Mouse (Mus musculus) adrenal gland, postnatal 14 days (tissue): ENCODE results near the gene Spata20. TPM values are rescaled to one million over a fixed set of nuclear protein-coding genes. Genes with fewer than 3 reads are reported as not detected.

ENCODE experiments used
- DNase-seq: peaks from one replicate; pipeline ENCODE4 v3.0.0; 2021; ENCODE audit warnings: mixed read lengths
- total RNA-seq: library from RNA; stranded (reverse); gene quantifications from 2 replicates; pipeline ENCODE4 v1.2.3, GENCODE M21; 2021

Spata20 gene
- total RNA-seq, 1 experiment from 2014 or later, result not detected

DNA sequence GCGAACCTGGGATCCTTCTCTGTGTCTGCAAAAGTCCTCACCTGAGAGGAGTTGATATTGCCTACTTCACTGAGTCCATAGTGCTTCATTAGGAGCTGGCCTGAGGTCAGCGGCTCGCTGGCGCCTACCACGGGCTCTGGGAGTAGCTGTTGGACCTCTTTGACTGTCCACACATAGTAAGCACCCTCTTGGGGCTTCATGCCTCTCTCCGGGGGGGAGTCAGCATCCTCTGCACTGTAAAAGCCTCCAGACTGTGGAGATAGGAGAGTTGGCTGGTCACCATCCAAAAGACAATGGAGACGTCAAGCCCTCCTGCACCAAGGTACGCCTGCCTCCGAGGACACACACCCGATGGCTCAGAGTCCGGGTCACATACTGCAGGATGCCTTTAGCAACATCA, 3.2 kb downstream of the Spata20 start:
- DNase-seq, result no peak

- DNase-seq, result no peak
Measured at GRCm38 (mm10) chr11:94481963-94482362, 4.0 kb downstream of the Spata20 start.

DNA sequence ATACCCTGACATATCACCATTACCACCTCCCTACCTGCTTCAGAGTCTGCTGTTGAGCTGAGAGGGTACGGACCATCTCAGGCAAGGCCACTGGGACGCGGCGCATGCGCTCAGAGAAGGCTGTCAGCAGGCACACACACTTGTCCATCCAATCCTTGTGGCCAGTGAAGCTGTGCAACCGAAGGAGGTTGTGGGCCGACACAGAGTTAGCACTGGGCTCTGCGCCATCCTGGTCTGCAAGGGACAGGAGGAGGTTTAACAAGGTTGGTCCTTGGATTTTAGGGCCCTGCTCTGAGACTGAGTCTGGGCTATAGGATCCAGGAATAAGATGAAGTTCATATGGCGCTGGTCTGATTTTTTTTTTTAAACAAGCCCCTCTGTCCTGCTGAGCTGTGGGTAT, 5.6 kb downstream of the Spata20 start:
- no peak for DNase-seq

DNA sequence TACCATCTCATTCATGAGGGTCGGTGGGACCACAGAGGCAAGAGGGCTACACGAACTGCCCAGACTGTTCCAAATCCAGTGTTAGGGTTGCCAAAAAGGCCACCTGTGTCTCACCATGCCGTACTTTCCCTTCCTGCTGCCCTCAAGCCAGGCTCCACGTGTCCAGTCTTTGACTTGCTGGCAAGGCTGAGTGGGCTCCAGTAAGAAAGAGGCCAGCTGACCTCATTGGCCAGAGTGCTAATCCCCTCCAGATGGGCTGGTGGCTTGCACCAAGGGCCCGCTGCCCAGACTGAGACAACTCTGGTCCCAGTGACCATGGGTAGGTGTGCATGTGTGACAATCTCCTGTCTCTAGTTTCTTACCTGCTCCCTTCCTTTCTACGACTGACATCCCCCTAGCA, 8.3 kb downstream of the Spata20 start:
- no peak for DNase-seq

DNA sequence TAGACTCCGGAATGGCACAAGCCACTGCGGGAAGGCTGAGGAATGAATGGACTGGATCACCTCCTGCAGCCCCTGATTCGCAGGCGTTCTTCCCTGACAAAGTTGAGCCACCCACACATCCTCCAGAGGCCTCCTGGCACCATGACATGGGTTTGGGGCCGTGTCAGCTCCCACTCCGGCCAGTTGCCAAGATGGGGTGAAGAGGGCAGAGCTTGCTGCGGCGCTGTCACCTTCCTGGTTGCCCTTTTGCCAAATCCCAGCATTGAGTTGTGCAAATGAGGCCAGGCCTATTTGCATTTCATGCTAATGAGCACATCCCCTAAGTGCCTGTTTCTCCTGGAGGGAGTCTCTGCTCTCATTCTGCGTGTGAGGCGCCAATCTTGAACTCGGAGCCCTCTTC, 10.3 kb downstream of the Spata20 start:
- no peak for DNase-seq

GRCm38 (mm10) chr11:94474544-94474910, 11.5 kb downstream of the Spata20 start:
- no peak for DNase-seq

GRCm38 (mm10) chr11:94473707-94474543, 12.1 kb downstream of the Spata20 start, which contains the start of gene Cacna1g:
Gene Cacna1g, minus strand, starts transcription at chr11:94474198.
- DNase-seq, result peak; percentile 95

GRCm38 (mm10) chr11:94472916-94473706, 12.9 kb downstream of the Spata20 start:
- DNase-seq, result no peak

GRCm38 (mm10) chr11:94472585-94472915, 13.4 kb downstream of the Spata20 start:
- DNase-seq, result no peak

DNA sequence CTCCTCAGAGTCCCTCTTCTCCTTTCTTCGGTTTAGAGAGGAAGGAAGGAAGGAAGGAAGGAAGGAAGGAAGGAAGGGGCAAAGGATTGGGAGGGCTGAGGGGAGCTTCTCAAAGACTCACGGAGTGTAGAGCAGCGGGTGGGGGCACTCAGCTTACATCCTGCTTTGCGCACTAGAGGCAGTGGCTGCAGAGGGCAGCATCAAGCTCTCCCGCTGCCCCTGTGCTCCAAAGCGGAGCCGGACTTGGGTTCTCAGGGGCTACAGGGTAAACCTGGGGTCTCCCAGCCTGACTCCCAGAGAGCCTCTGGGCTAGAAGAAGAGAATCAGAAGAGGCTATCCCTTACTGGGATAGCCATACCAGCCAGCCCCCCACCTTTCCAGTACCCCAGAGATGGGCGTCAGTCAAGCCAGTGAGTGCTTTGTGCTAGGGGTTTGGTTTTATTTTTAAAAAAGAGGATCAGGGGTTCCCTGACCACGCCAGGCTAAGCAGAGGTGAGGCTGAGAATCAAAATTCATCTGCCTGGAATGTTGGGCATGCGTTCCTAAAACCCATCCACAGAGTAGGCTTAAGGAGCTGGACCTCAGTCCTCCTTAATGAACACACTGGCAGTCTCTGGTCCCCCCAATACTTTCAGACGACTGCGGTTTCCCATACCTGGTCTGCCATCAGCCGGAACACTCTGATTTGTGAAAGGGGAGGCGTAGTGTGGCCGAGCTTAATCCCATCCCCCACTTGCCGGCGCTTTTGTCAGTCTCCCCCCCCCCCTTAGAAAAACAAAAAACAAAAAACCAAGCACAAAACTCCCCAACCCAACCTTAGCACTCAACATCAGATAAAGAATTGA, 14.0 kb downstream of the Spata20 start:
- no peak for DNase-seq

DNA sequence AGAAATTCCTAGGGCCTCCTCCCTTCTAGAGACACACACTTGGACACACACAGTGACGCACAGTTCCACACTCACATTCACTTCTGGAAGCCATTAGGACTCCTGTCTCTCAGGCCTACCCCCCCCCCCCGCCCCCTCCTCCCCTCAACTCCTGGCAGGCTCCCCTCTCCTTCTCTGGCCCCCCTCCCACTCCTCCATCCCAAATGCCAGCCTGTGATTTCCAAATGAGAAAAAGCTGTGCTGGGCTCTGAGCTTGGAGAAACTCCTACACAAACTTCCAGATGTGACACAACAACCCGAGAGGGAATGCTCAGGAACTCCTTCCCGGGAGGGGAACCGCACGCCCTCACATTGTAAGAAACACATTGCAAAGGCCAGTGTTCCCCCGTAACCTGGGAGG, 15.6 kb downstream of the Spata20 start:
- DNase-seq, result no peak

DNA sequence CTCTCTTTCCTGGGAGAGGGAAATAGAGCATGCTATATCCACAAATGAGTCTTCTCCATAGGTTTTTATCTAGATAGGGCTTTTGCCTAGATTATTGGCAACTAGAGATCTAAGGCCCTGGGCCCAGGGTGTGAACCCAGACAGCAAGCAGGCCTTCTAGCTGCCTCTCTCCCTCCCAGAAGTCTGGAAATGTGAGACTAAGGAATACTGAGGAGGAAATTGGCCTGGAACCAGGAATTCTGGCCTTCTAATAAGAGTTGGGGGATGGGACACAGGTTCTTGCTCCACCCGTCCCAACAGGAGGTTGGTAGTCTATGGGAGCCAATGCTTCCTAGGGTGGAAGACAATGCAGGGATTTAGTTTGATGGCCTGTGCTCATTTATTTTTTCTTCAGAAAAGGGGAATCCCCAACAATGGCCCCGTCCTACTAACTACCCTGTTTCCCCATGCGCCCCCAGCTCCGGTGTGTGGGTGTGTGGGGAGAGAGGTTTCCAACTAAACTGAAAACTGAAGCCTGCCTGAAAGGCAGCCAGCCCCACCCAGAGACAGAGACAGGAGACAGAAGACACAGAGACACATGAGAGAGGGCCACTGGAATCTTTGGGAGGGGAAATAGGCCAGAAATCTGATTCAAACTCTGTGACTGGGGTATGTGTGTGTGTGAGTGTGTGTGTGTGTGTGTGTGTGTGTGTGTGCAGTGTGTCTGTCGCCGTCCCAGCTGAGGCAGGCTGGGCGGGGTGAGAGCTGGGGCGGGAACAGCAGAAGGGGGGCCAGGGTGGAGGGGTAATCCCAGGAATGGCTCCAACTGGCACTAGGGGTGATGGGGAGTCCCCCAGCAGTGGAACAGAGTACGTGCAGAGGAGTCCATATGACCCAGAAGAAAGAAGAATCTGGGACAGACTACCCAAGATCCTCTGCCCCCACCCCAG, 16.6 kb downstream of the Spata20 start:
- DNase-seq, result no peak

GRCm38 (mm10) chr11:94468582-94469064, 17.4 kb downstream of the Spata20 start:
- DNase-seq, result no peak

- DNase-seq, result no peak
Measured at GRCm38 (mm10) chr11:94466333-94466855, 19.6 kb downstream of the Spata20 start.

DNA sequence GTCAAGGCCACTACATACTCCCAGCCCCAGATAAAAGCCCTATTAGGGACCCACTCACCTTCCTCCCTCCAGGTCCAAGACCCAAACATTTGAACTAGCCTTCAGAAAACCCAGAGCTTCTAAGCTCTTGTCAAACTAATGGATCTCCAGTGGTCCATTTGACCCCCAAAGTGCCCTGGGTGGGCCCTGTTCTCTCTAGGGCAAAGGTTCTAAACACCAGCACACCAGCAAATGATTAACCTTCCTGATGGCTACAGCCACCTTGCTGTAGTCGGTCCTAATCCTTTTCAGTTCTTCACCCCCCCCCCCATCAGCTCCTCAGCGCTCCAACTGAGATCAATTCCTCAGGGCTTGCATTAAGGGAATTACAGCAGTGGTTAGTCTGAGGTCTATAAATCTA, 21.8 kb downstream of the Spata20 start:
- DNase-seq, result no peak

- no peak for DNase-seq
Measured at GRCm38 (mm10) chr11:94461856-94462255, 24.1 kb downstream of the Spata20 start.

GRCm38 (mm10) chr11:94457001-94457400, 29.0 kb downstream of the Spata20 start:
- peak; percentile 55 for DNase-seq

GRCm38 (mm10) chr11:94456347-94456746, 29.6 kb downstream of the Spata20 start:
- DNase-seq, result no peak

- no peak for DNase-seq
Measured at GRCm38 (mm10) chr11:94455161-94455820, 30.7 kb downstream of the Spata20 start.

DNA sequence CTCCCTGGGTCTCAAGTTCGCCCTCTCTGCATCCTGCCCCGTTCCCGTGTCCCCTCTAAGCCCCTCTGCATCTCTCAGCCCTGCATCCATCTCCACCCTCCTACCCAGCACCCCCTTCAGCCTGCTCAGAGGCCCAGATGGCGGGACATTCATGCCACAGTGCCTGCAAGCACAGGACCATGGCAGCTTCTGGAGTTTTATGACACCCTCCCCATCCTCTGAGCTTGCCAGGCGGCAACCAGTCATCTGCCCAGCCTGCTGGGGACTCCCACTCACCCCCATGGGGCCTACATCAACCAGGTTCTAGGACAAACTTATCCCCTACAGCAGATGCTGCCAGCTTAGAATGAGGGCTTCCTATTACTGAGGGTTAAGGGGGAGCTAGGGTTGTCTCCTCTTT, 31.2 kb downstream of the Spata20 start:
- no peak for DNase-seq
